Mouse (Mus musculus): Measurements from ENCODE around the gene Pstk. TPM values are rescaled to one million over a fixed set of nuclear protein-coding genes. Genes with fewer than 3 reads are reported as not detected.
A peak's percentile ranks its signal among the peaks of the same experiment; 100 is the strongest.

Gene Pstk
- polyA plus RNA-seq, 1 experiment from 2014 or later: 52.2 TPM

GRCm38 (mm10) chr7:131427331-131427730, 56.4 kb downstream of the Pstk start:
- TF ChIP-seq CTCF (IDR thresholded peaks at IDR 0.05; ENCODE audit: low read depth): no peak
- TF ChIP-seq EP300 (optimal IDR thresholded peaks at IDR 0.05): no peak
- no peaks in the 10 kb centered on the region for H3K4me1 ChIP-seq (replicated peaks; ENCODE audit: control insufficient read depth, insufficient read depth)
- ATAC-seq (ENCODE audit: low FRiP score, low TSS enrichment): no peak
- no peaks in the 10 kb centered on the region; the same call in none of the 2 replicates for H3K36me3 ChIP-seq (ENCODE audit: control insufficient read depth, insufficient read depth, low read length)
- no peak for DNase-seq (ENCODE audit: low spot score)
- H3K27ac ChIP-seq (replicated peaks): no peak overlapping the region
- WGBS: 90% methylated on average over 5 of the region's 5 CpGs
- H3K9me3 ChIP-seq (ENCODE audit: control insufficient read depth, low read length): no peaks in the 10 kb centered on the region
- no peak overlapping the region for H3K4me3 ChIP-seq (ENCODE audit: low read depth, low read length)
- H3K4me2 ChIP-seq (replicated peaks; ENCODE audit: low read depth): no peak overlapping the region
- H3K27me3 ChIP-seq (ENCODE audit: control insufficient read depth, insufficient read depth, low read length): no peaks in the 10 kb centered on the region
- H3K9ac ChIP-seq (ENCODE audit: low read length): no peak overlapping the region

GRCm38 (mm10) chr7:131432244-131432643, 61.3 kb downstream of the Pstk start:
- WGBS: 14% methylated on average over 1 of the region's 1 CpGs
- Histone ChIP-seq H3K9ac (ENCODE audit: low read length) (no peak overlapping the region), H3K9me3 (ENCODE audit: control insufficient read depth, low read length) (no peaks in the 10 kb centered on the region), H3K27me3 (ENCODE audit: control insufficient read depth, insufficient read depth, low read length) (no peaks in the 10 kb centered on the region), H3K4me3 (ENCODE audit: low read depth, low read length) (no peak overlapping the region), H3K4me2 (replicated peaks; ENCODE audit: low read depth) (no peak overlapping the region), H3K4me1 (replicated peaks; ENCODE audit: control insufficient read depth, insufficient read depth) (no peaks in the 10 kb centered on the region), H3K27ac (replicated peaks) (no peak overlapping the region), H3K36me3 (ENCODE audit: control insufficient read depth, insufficient read depth, low read length) (no peaks in the 10 kb centered on the region; the same call in none of the 2 replicates)
- TF ChIP-seq EP300 (optimal IDR thresholded peaks at IDR 0.05) (no peak), CTCF (IDR thresholded peaks at IDR 0.05; ENCODE audit: low read depth) (peak; percentile 76)
- DNase-seq (ENCODE audit: low spot score): peak; percentile 50
- ATAC-seq (ENCODE audit: low FRiP score, low TSS enrichment): no peak

DNA sequence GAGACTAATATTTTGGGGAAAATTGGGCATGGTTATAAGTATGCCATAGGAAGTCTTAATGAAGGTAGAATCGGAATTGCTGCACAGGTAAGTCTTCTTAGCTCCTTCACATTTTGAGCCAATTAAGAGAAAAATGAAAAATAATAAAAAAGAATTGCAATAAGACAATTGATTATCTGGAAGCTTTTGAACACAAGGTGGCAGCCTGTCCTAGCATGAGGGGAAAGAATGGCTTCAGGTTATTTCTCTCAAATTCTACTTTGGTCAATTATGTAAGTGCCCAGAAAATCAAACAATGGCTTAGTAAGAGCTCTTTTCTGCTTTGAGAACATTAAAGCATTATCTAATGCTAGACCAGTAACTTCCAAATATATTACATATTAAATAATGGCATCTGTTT, 63.3 kb downstream of the Pstk start:
- Histone ChIP-seq H3K4me1 (replicated peaks; ENCODE audit: control insufficient read depth, insufficient read depth) (no peaks in the 10 kb centered on the region), H3K36me3 (ENCODE audit: control insufficient read depth, insufficient read depth, low read length) (peaks cover 3% of the 10 kb centered on the region), H3K27ac (replicated peaks) (no peak overlapping the region), H3K4me3 (ENCODE audit: low read depth, low read length) (no peak overlapping the region), H3K27me3 (ENCODE audit: control insufficient read depth, insufficient read depth, low read length) (no peaks in the 10 kb centered on the region), H3K9me3 (ENCODE audit: control insufficient read depth, low read length) (no peaks in the 10 kb centered on the region), H3K4me2 (replicated peaks; ENCODE audit: low read depth) (no peak overlapping the region), H3K9ac (ENCODE audit: low read length) (no peak overlapping the region)
- no peak for DNase-seq (ENCODE audit: low spot score)
- TF ChIP-seq EP300 (optimal IDR thresholded peaks at IDR 0.05) (no peak), CTCF (IDR thresholded peaks at IDR 0.05; ENCODE audit: low read depth) (peak; percentile 46)
- no peak for ATAC-seq (ENCODE audit: low FRiP score, low TSS enrichment)
- WGBS: 85% methylated on average over 1 of the region's 1 CpGs

GRCm38 (mm10) chr7:131437051-131437450, 66.1 kb downstream of the Pstk start:
- no peaks in the 10 kb centered on the region for H3K27me3 ChIP-seq (ENCODE audit: control insufficient read depth, insufficient read depth, low read length)
- 55% methylated on average over 3 of the region's 3 CpGs for WGBS
- no peak overlapping the region for H3K27ac ChIP-seq (replicated peaks)
- no peaks in the 10 kb centered on the region for H3K4me1 ChIP-seq (replicated peaks; ENCODE audit: control insufficient read depth, insufficient read depth)
- TF ChIP-seq CTCF (IDR thresholded peaks at IDR 0.05; ENCODE audit: low read depth) (no peak), EP300 (optimal IDR thresholded peaks at IDR 0.05) (no peak)
- DNase-seq (ENCODE audit: low spot score) (peak; percentile 19), ATAC-seq (ENCODE audit: low FRiP score, low TSS enrichment) (no peak)
- H3K36me3 ChIP-seq (ENCODE audit: control insufficient read depth, insufficient read depth, low read length): peaks cover 3% of the 10 kb centered on the region; the same call in 1 of the 2 replicates
- no peak overlapping the region for H3K9ac ChIP-seq (ENCODE audit: low read length)
- H3K9me3 ChIP-seq (ENCODE audit: control insufficient read depth, low read length): no peaks in the 10 kb centered on the region
- H3K4me3 ChIP-seq (ENCODE audit: low read depth, low read length): no peak overlapping the region
- no peak overlapping the region for H3K4me2 ChIP-seq (replicated peaks; ENCODE audit: low read depth)

Other genes with a start within 250 kb of the Pstk start
- not detected in 2 replicates for gene 4933402N03Rik, start 224.8 kb upstream of the Pstk start, polyA plus RNA-seq (2015; fragmentation: Nextera tagmentation; extraction: Ambion mirVana)
- 0.06 TPM in 1 of 2 replicates, not detected in the other for gene 5430419D17Rik, start 196.7 kb upstream of the Pstk start, polyA plus RNA-seq (2015; fragmentation: Nextera tagmentation; extraction: Ambion mirVana)
- 0.06 and 0.10 TPM in 2 replicates for gene Cuzd1, start 48.8 kb upstream of the Pstk start, polyA plus RNA-seq (2015; fragmentation: Nextera tagmentation; extraction: Ambion mirVana)
- not detected in 2 replicates for gene Fam24b, start 41.6 kb upstream of the Pstk start, polyA plus RNA-seq (2015; fragmentation: Nextera tagmentation; extraction: Ambion mirVana)
- not detected in 2 replicates for gene Fam24a, start 37.3 kb upstream of the Pstk start, polyA plus RNA-seq (2015; fragmentation: Nextera tagmentation; extraction: Ambion mirVana)
- gene 2310057M21Rik, start 8.4 kb upstream of the Pstk start, polyA plus RNA-seq (2015; fragmentation: Nextera tagmentation; extraction: Ambion mirVana): 11.5 and 12.8 TPM in 2 replicates
- 6.4 and 6.8 TPM in 2 replicates for gene Ikzf5, start 39.4 kb downstream of the Pstk start, polyA plus RNA-seq (2015; fragmentation: Nextera tagmentation; extraction: Ambion mirVana)
- gene Acadsb, start 39.5 kb downstream of the Pstk start, polyA plus RNA-seq (2015; fragmentation: Nextera tagmentation; extraction: Ambion mirVana): 54.5 and 59.1 TPM in 2 replicates
- gene Hmx3, start 171.7 kb downstream of the Pstk start, polyA plus RNA-seq (2015; fragmentation: Nextera tagmentation; extraction: Ambion mirVana): 0.82 and 1.1 TPM in 2 replicates
- 0.34 and 0.74 TPM in 2 replicates for gene Hmx2, start 177.6 kb downstream of the Pstk start, polyA plus RNA-seq (2015; fragmentation: Nextera tagmentation; extraction: Ambion mirVana)
- 78.5 and 86.0 TPM in 2 replicates for gene Bub3, start 189.1 kb downstream of the Pstk start, polyA plus RNA-seq (2015; fragmentation: Nextera tagmentation; extraction: Ambion mirVana)